ENCODE assay signal across 25 mouse cellular contexts in genomic region chr12:105918775-105919174, GRCm38 (mm10).
DNase-seq lines count a peak whose midpoint lies in the region; ATAC-seq and TF ChIP-seq lines count a peak whose summit lies in the region.
"Had no signal": no experiment of that assay in that cellular context is flagged by ENCODE, and none has a peak within 500 bp of the region (broad histone marks: within the 10 kb centered on the region; RNA-seq: fewer than 3 reads in every experiment).

No protein-coding gene starts in this region.

- no peak for ATAC-seq in kidney, embryonic 14.5 days (ENCODE audit: low FRiP score, low TSS enrichment)
- ATAC-seq in kidney, postnatal 0 days (replicated peaks; ENCODE audit: low FRiP score, low read depth), result peak; percentile 90
- peak; percentile 82; the same call in 1 of the 2 replicates for ATAC-seq in stomach, embryonic 14.5 days (ENCODE audit: insufficient number of reproducible peaks, insufficient read depth, low FRiP score, low read depth)
- ATAC-seq: forebrain, embryonic 14.5 days; hindbrain, embryonic 16.5 days; lung, postnatal 0 days; midbrain, embryonic 15.5 days had no signal

- no peaks in the 10 kb centered on the region for H3K36me3 ChIP-seq in kidney, embryonic 14.5 days (ENCODE audit: control insufficient read depth, insufficient read depth, low read length)
- H3K36me3 ChIP-seq in kidney, postnatal 0 days (ENCODE audit: insufficient read depth, low read length), result no peaks in the 10 kb centered on the region
- no peaks in the 10 kb centered on the region for H3K36me3 ChIP-seq in stomach, embryonic 14.5 days (ENCODE audit: control insufficient read depth, insufficient read depth, low read length)
- H3K36me3 ChIP-seq: embryonic facial prominence, embryonic 15.5 days; heart, embryonic 12.5 days; hindbrain, embryonic 10.5 days; limb, embryonic 12.5 days; liver, embryonic 13.5 days; midbrain, embryonic 15.5 days; neural tube, embryonic 12.5 days had no signal

- intact Hi-C loops in left cerebral cortex, postnatal 4 days (cut with DNase I), result no loop called here

- H3K9me3 ChIP-seq in kidney, embryonic 14.5 days (ENCODE audit: control insufficient read depth, low read length), result peaks cover 3% of the 10 kb centered on the region; the same call in 1 of the 2 replicates
- H3K9me3 ChIP-seq in kidney, postnatal 0 days (replicated peaks; ENCODE audit: low read length), result no peaks in the 10 kb centered on the region
- no peaks in the 10 kb centered on the region for H3K9me3 ChIP-seq in stomach, embryonic 14.5 days (ENCODE audit: control insufficient read depth, low read depth, low read length)
- H3K9me3 ChIP-seq: embryonic facial prominence, embryonic 15.5 days; heart, embryonic 12.5 days; hindbrain, embryonic 10.5 days; limb, embryonic 12.5 days; liver, embryonic 13.5 days; midbrain, embryonic 15.5 days; neural tube, embryonic 12.5 days had no signal

- H3K27me3 ChIP-seq in kidney, embryonic 14.5 days (ENCODE audit: control insufficient read depth, insufficient read depth, low read length), result no peaks in the 10 kb centered on the region
- H3K27me3 ChIP-seq in kidney, postnatal 0 days (ENCODE audit: insufficient read depth, low read length), result no peaks in the 10 kb centered on the region
- H3K27me3 ChIP-seq in stomach, embryonic 14.5 days (ENCODE audit: control insufficient read depth, insufficient read depth, low read length), result no peaks in the 10 kb centered on the region
- H3K27me3 ChIP-seq: embryonic facial prominence, embryonic 15.5 days; heart, embryonic 12.5 days; limb, embryonic 12.5 days; liver, embryonic 13.5 days; midbrain, embryonic 15.5 days; neural tube, embryonic 12.5 days had no signal

- no peak overlapping the region for H3K4me3 ChIP-seq in kidney, embryonic 14.5 days (ENCODE audit: low read length)
- no peak overlapping the region for H3K4me3 ChIP-seq in kidney, postnatal 0 days (replicated peaks; ENCODE audit: low read depth, low read length)
- H3K4me3 ChIP-seq in stomach, embryonic 14.5 days (ENCODE audit: low read depth, low read length), result no peak overlapping the region
- H3K4me3 ChIP-seq: embryonic facial prominence, embryonic 15.5 days; heart, embryonic 12.5 days; hindbrain, embryonic 10.5 days; limb, embryonic 12.5 days; liver, embryonic 13.5 days; midbrain, embryonic 15.5 days; neural tube, embryonic 12.5 days had no signal

- WGBS in kidney, embryonic 14.5 days, result 76% methylated on average over 12 of the region's 12 CpGs
- 66% methylated on average over 12 of the region's 12 CpGs for WGBS in kidney, postnatal 0 days
- WGBS in stomach, embryonic 14.5 days, result 53% methylated on average over 12 of the region's 12 CpGs

- H3K9ac ChIP-seq in kidney, embryonic 14.5 days (ENCODE audit: low read depth, low read length), result no peak overlapping the region
- no peak overlapping the region for H3K9ac ChIP-seq in kidney, postnatal 0 days (ENCODE audit: low read depth, low read length)
- H3K9ac ChIP-seq in stomach, embryonic 14.5 days (replicated peaks; ENCODE audit: low read depth, low read length), result no peak overlapping the region
- H3K9ac ChIP-seq: embryonic facial prominence, embryonic 15.5 days; heart, embryonic 12.5 days; limb, embryonic 12.5 days; liver, embryonic 13.5 days; midbrain, embryonic 15.5 days; neural tube, embryonic 12.5 days had no signal

- no peaks in the 10 kb centered on the region for H3K4me1 ChIP-seq in kidney, embryonic 14.5 days (ENCODE audit: control insufficient read depth, insufficient read depth, low read length)
- H3K4me1 ChIP-seq in kidney, postnatal 0 days (replicated peaks; ENCODE audit: insufficient read depth, low read length), result no peaks in the 10 kb centered on the region
- no peaks in the 10 kb centered on the region for H3K4me1 ChIP-seq in stomach, embryonic 14.5 days (ENCODE audit: control insufficient read depth, insufficient read depth, low read length)
- H3K4me1 ChIP-seq: embryonic facial prominence, embryonic 15.5 days; heart, embryonic 12.5 days; hindbrain, embryonic 10.5 days; limb, embryonic 12.5 days; liver, embryonic 13.5 days had no signal

- peak; percentile 81 for DNase-seq in kidney, adult 11 months
- DNase-seq in kidney, adult 18-20 months, result peak; percentile 65
- DNase-seq in kidney, postnatal 0 days (ENCODE audit: low spot score), result peak; percentile 27
- DNase-seq in c-Kit-positive CD71-positive TER-119-positive erythroid progenitor cells, embryonic 14.5 days (ENCODE audit: low spot score), result no peak
- DNase-seq in left cerebral cortex, postnatal 4 days, result no peak
- DNase-seq in adipocyte (ENCODE audit: low spot score), result no peak
- DNase-seq: adrenal gland, postnatal 25 days; cerebellum, adult 9-11 months; gastrocnemius, postnatal 10 days; heart, postnatal 10 days; liver, embryonic 13.5 days; right cerebral cortex, postnatal 14 days; spleen, adult 18-20 months had no signal

- TF ChIP-seq CTCF in kidney, postnatal 0 days (IDR thresholded peaks at IDR 0.05; ENCODE audit: low read depth), result no peak

- no peak overlapping the region for H3K4me2 ChIP-seq in kidney, embryonic 14.5 days (replicated peaks; ENCODE audit: low read depth, low read length)
- no peak overlapping the region for H3K4me2 ChIP-seq in kidney, postnatal 0 days (ENCODE audit: low read length)
- H3K4me2 ChIP-seq in stomach, embryonic 14.5 days (replicated peaks; ENCODE audit: low read depth, low read length), result no peak overlapping the region
- H3K4me2 ChIP-seq: embryonic facial prominence, embryonic 15.5 days; heart, embryonic 12.5 days; limb, embryonic 12.5 days; liver, embryonic 13.5 days; midbrain, embryonic 15.5 days; neural tube, embryonic 12.5 days had no signal

- H3K27ac ChIP-seq in kidney, embryonic 14.5 days (ENCODE audit: low read depth, low read length), result no peak overlapping the region
- no peak overlapping the region for H3K27ac ChIP-seq in kidney, postnatal 0 days
- H3K27ac ChIP-seq in stomach, embryonic 14.5 days (ENCODE audit: low read length), result no peak overlapping the region
- H3K27ac ChIP-seq: embryonic facial prominence, embryonic 15.5 days; hindbrain, embryonic 10.5 days; limb, embryonic 12.5 days; liver, embryonic 13.5 days; macrophage; midbrain, embryonic 15.5 days; neural tube, embryonic 12.5 days had no signal

Comparison
In these comparisons a context has a peak if more than half of its experiments do, and no peak if none do; other contexts are left out.
1. DNase-seq: peak in kidney, adult 11 months (single experiment), kidney, adult 18-20 months (single experiment) and kidney, postnatal 0 days (single experiment); none in c-Kit-positive CD71-positive TER-119-positive erythroid progenitor cells, embryonic 14.5 days (single experiment), left cerebral cortex, postnatal 4 days (single experiment) and adipocyte (single experiment).